Mouse (Mus musculus) adipocyte (in vitro differentiated cells): ENCODE results near the gene Pih1h3b.

ENCODE experiments used
- DNase-seq: peaks from one replicate; pipeline ENCODE4 v3.0.0-alpha.2; 2016; ENCODE audit warnings: low spot score

The Pih1h3b gene

DNA sequence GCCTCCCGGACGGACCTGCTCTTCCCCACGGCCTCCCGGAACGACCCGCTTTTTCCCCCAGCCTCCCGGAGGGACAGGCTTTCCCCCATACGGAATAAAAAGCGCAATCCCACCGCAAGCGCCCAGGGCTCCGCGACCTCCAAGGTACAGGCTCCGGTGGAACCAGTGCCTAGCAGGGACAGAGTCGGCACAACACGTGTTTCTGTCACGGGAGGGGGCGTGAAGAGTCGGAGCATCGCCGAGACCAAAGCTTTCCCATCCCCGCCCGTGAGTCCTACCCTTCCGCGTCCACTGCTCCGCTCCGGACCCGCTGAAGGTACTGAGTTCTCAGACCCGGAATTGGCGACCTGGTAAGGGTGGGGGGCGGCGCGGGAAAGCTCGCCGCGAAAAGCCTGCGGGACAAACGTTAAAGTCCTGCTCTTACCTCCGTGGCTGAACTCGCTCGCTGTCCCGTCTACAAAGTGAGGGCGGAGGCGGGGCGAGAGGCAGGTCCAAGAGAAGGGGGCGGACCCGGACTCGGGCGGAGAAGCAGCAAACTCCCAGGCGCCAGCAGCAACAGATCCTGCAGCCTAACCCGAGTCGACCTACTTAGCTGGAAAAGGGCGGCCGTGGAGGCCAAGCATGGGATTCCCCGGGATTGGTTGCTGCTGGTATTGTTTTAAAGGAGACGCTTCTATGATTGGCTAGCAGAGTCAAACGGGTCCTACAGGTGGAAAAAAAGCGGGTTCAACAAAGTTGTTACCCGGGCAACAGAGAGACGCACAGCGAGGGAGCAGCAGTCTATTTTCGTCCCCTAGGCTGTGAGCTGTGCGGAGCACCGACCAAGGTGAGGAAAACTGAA, at the start of gene Pih1h3b, which contains the start of gene Nup62cl:
Gene Pih1h3b (plus strand): TSS at position 745 of the 841 bp plus-strand sequence.
Gene Nup62cl (minus strand): TSS at position 578 of the 841 bp plus-strand sequence.
- DNase-seq: no peak

DNA sequence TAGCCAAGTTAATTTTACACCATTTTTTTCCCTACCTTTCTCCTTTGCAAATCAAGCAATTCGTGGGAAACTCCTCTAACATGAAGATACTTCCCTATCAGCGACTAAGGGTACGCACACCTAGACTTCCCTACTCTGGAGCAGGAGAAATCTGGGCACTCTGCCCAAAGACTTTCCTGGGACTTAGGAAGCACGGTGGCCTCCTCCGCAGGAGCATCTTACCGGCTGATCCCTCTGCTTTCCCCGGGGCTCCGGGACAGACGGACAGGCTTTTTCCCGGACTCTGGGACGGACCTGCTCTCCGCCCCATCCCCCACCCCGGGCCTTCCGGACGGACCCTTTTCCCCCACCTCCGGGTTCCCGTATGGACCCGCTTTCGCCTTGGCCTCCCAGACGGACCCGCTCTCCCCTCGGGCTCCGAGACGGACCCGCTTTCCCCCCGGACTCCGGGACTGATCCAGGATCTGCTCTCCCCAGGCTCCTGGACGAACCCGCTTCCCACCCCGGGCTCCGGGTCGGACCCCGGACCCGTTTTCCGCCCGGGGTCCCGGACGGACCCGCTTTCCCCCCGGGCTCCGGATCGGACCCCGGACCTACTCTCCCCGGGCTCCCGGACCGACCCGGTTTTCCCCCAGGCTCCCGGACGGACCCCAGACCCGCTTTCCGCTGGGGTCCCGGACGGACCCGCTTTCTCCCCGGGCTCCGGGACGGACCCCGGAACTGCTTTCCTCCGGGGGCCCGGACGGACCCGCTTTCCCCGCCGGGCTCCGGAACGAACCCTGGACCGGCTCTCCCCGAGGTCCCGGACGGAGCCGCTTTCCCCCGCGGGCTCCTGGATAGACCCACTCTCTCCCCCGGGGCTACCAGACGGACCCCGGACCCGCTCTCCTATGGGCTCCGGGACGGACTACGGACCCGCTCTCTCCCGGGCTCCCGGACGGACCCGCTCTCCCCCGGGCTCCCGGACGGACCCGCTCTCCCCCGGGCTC, 1.5 kb upstream of the Pih1h3b start:
- no peak for DNase-seq

DNA sequence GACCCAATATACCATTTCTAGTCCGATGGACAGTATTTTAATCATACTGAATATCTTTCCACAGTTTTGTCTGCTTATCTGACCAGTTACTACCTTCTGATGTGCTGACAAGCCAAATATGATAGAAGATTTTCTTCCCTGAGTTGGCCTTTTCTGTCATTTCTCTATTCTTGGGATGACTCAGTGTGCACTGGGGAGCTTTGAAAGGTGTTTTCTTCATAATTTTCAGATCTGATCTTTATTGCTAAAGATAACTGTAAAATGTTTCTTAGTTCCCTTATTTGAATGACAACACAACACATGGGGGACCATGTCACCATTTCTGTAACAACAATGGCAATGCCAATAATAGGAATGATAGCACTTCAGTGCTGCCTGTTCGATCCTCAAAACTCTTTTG, 19.9 kb downstream of the Pih1h3b start:
- no peak for DNase-seq

DNA sequence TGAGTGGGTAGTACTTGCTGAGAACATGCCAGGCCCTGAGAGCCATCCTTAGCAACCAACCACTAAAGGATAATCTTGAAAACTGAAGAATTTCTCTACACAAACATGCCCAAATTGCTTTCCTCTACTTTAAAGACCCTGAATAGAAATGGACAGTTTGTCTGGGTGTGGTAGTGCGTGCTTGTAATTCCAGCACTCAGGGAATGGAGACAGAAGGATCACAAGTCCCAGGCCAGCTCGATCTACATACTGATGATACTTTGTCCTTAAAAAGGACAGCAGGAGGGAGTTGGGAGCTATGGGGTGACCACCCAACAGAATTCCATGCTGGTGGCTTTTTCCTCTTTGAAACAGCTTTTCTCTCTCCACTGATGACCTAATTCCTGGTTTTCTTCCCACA, 31.4 kb downstream of the Pih1h3b start:
- no peak for DNase-seq
